In the genomic region with DNA sequence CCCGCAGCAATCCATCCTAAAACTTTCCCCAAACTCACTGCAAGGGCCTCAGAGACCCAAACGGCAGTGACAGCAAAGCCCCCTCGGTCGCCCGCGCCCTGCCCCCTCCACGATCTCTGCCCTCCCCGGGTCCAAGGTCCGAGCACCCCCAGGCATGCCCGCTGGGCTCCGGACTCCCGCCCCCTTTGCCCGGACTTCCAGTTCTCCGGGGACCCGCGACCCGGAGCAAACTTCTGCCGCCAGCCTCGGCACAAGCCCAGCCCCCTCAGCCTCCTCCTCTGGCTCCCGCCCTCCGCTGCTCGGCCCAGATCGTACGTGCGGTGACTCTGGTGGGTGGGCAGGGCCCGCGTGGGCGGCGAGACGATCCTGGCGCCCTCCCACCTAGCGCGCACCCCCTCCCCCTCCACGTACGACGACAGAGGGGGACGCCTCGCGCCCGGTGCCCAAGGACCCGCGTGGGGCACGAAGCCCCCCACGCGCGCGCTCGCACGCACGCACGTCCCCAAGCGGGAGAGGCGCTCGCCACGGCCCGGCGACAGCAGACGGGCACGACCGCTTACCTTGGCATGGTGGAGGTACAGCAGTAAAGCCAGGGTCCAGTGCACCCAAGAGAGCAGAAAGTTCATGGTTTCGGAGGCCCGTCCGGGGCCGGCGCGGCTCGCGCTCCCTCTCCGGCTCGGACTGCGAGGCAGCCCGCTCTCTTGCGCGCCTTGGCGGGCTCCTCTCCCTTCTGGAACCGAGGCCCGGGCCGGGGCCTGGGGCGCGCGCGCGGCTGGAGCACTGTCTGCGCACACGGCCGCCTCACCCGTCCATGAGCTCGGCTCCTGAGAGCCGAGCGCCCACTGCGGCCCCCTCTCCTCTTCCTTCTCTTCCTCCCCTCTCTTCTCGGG, we compare ENCODE assay signal across 8 mouse cellular contexts. TPM values are rescaled to one million over a fixed set of nuclear protein-coding genes. Genes with fewer than 3 reads are reported as not detected.
A peak's percentile ranks its signal among the peaks of the same experiment; 100 is the strongest.
DNase-seq lines count a peak whose midpoint lies in the region; ATAC-seq and TF ChIP-seq lines count a peak whose summit lies in the region.

No protein-coding gene starts in this region.

- peak overlapping the region; percentile 77 for H3K27ac ChIP-seq in forebrain, postnatal 0 days (ENCODE audit: low read depth, low read length)

- H3K9me3 ChIP-seq in G1E (replicated peaks) = no peaks in the 10 kb centered on the region
- H3K9me3 ChIP-seq in forebrain, postnatal 0 days (ENCODE audit: low read length) = no peaks in the 10 kb centered on the region

- no peak for TF ChIP-seq CTCF in G1E (IDR thresholded peaks at IDR 0.05; ENCODE audit: low read depth, low read length)
- no peak for TF ChIP-seq CTCF in forebrain, postnatal 0 days (IDR thresholded peaks at IDR 0.05; ENCODE audit: low read depth)

- 1% methylated on average over 85 of the region's 92 CpGs for WGBS in forebrain, postnatal 0 days

- peak overlapping the region; percentile 65 for H3K4me2 ChIP-seq in forebrain, postnatal 0 days (ENCODE audit: low read depth)

- no peaks in the 10 kb centered on the region for H3K27me3 ChIP-seq in G1E (ENCODE audit: insufficient read depth, low read length)
- no peaks in the 10 kb centered on the region for H3K27me3 ChIP-seq in forebrain, postnatal 0 days (ENCODE audit: insufficient read depth, low read length)

- peaks cover 54% of the 10 kb centered on the region for H3K4me1 ChIP-seq in G1E (ENCODE audit: insufficient read depth, low read depth, low read length)
- H3K4me1 ChIP-seq in forebrain, postnatal 0 days (ENCODE audit: insufficient read depth) = peaks cover 25% of the 10 kb centered on the region

- peak; percentile 43; the same call in 1 of the 2 replicates for ATAC-seq in G1E (ENCODE audit: extremely low read depth, insufficient number of reproducible peaks, low FRiP score, poor library complexity, severe bottlenecking)
- peak; percentile 49 for ATAC-seq in forebrain, postnatal 0 days

- peak; percentile 83 for DNase-seq in G1E (ENCODE audit: low spot score)
- peak; percentile 77 for DNase-seq in cerebellum, adult 11 months
- peak; percentile 75 for DNase-seq in forebrain, postnatal 0 days
- peak; percentile 87 for DNase-seq in heart, postnatal 4 days
- peak; percentile 43 to 47 for DNase-seq in layer of hippocampus, postnatal 25 days (ENCODE audit: extremely low spot score in 1 of 2, low spot score in 1 of 2)
- peak; percentile 86 for DNase-seq in lung, postnatal 10 days
- DNase-seq in retina, postnatal 1 day = peak; percentile 86
- peak; percentile 82 for DNase-seq in urinary bladder, postnatal 14 days (ENCODE audit: low spot score)

- H3K36me3 ChIP-seq in G1E (replicated peaks) = peaks cover 50% of the 10 kb centered on the region
- no peaks in the 10 kb centered on the region for H3K36me3 ChIP-seq in forebrain, postnatal 0 days (ENCODE audit: insufficient read depth)

- H3K4me3 ChIP-seq in G1E (ENCODE audit: low read depth, low read length) = peak overlapping the region; percentile 95
- peak overlapping the region; percentile 81 for H3K4me3 ChIP-seq in forebrain, postnatal 0 days (ENCODE audit: low read depth, low read length)

- H3K9ac ChIP-seq in forebrain, postnatal 0 days = peak overlapping the region; percentile 73

RNA-seq across cellular contexts. Expression of gene Vegfa, which starts 1.2 kb away (rescaled TPM):
- total RNA-seq in G1E (2014; fragmentation: Nextera tagmentation) (106 and 145 TPM in 2 replicates), G1E (2017) (94.1 and 120 TPM in 2 replicates)
- 51.6 and 56.0 TPM in 2 replicates for polyA plus RNA-seq in G1E (2012)
- 70.7 and 96.5 TPM in 2 replicates for total RNA-seq in forebrain, postnatal 0 days (2014; rRNA removed)
- polyA plus RNA-seq in forebrain, postnatal 0 days (2015; fragmentation: Nextera tagmentation; extraction: Ambion mirVana) = 2.0 and 2.3 TPM in 2 replicates
- 100 to 1,000 TPM; 192 to 209 TPM for total RNA-seq in heart, postnatal 4 days (2021)
- 10 to 100 TPM; 56.3 to 62.8 TPM for total RNA-seq in layer of hippocampus, postnatal 25 days (2021)

Comparison
In these comparisons a context has a peak if more than half of its experiments do, and no peak if none do; other contexts are left out.
1. Peak in every context shown above with its lines: DNase-seq, ATAC-seq, H3K4me3 ChIP-seq and H3K27ac ChIP-seq.